Mouse (Mus musculus) liver, embryonic 14.5 days (tissue): ENCODE results near the gene Vamp9. TPM values are rescaled to one million over a fixed set of nuclear protein-coding genes. Genes with fewer than 3 reads are reported as not detected.

ENCODE experiments used
- ATAC-seq: fragments of 200-750 bp; cut with Nextera tagmentation; 2 replicates; pipeline ENCODE4 v1.8.0; 2017; ENCODE audit warnings: moderate number of reproducible peaks, mild to moderate bottlenecking, moderate library complexity; ENCODE audit not compliant: insufficient read depth
- DNase-seq, 3 experiments: peaks; one replicate each; pipeline ENCODE4 v3.0.0-alpha.2; 2012 to 2013; ENCODE audit warnings: low read depth in 3 of 3, low spot score in 3 of 3
- H3K27ac ChIP-seq: fragments of 300-500 bp; sonication (generic); 2 replicates; pipeline ENCODE4 v1.5.1; 2014; ENCODE audit warnings: moderate library complexity, mild to moderate bottlenecking, control low read depth, inconsistent platforms
- H3K27me3 ChIP-seq: fragments of 300-500 bp; sonication (generic); 2 replicates; pipeline ENCODE4 v1.6.1; 2014; ENCODE audit warnings: mild to moderate bottlenecking, low read length, moderate library complexity; ENCODE audit not compliant: control insufficient read depth, insufficient read depth
- H3K36me3 ChIP-seq: fragments of 300-500 bp; sonication (generic); replicated peaks from 2 replicates; pipeline ENCODE4 v1.6.1; 2014; ENCODE audit warnings: low read depth; ENCODE audit not compliant: control insufficient read depth, insufficient read depth
- H3K4me1 ChIP-seq, 2 experiments: fragments of 200-500 bp in 1 of 2; fragments of 300-500 bp in 1 of 2; sonication (generic) in 1 of 2; replicated peaks; 2 replicates each; pipeline ENCODE4 v1.6.1; 2012 to 2014; ENCODE audit warnings: antibody characterized with exemption in 1 of 2, inconsistent platforms in 1 of 2, low read length in 1 of 2; ENCODE audit not compliant: control insufficient read depth in 2 of 2, insufficient read depth in 2 of 2
- H3K4me2 ChIP-seq: fragments of 300-500 bp; sonication (generic); 2 replicates; pipeline ENCODE4 v1.6.1; 2014; ENCODE audit warnings: low read depth, mild to moderate bottlenecking, control low read depth, moderate library complexity
- H3K4me3 ChIP-seq, 2 experiments: fragments of 200-500 bp in 1 of 2; fragments of 300-500 bp in 1 of 2; sonication (generic) in 1 of 2; 2 replicates each; pipeline ENCODE4 v1.5.1; 2012 to 2014; ENCODE audit warnings: low read depth in 2 of 2, low read length in 2 of 2, mild to moderate bottlenecking in 2 of 2, control low read depth in 1 of 2, inconsistent platforms in 1 of 2, moderate library complexity in 1 of 2; ENCODE audit not compliant: insufficient read depth in 1 of 2
- H3K9ac ChIP-seq: fragments of 300-500 bp; sonication (generic); replicated peaks from 2 replicates; pipeline ENCODE4 v1.6.1; 2014; ENCODE audit warnings: mild to moderate bottlenecking, control low read depth, moderate library complexity
- H3K9me3 ChIP-seq: fragments of 300-500 bp; sonication (generic); 2 replicates; pipeline ENCODE4 v1.6.1; 2016; ENCODE audit warnings: low read length, mixed read lengths; ENCODE audit not compliant: control insufficient read depth
- CTCF ChIP-seq: IDR thresholded peaks from 2 replicates; pipeline ENCODE4 v1.5.1; 2016; ENCODE audit warnings: antibody characterized with exemption, low read depth, control low read depth
- EP300 ChIP-seq: IDR thresholded peaks from 2 replicates; pipeline ENCODE4 v1.6.1; 2016; ENCODE audit warnings: antibody characterized with exemption, low read depth
- WGBS: fragments of 180-500 bp; shearing (Covaris S2); extraction: QIAGEN DNeasy Blood & Tissue Kit; methylation state at CpG from one replicate; pipeline ENCODE4 v1.1.7; 2014; ENCODE audit not compliant: insufficient replicate concordance; 5-methylcytosine and 5-hydroxymethylcytosine counted together
- polyA plus RNA-seq, 2 experiments: library from polyadenylated mRNA; depleted of rRNA in 1 of 2; stranded (reverse) in 1 of 2; unstranded in 1 of 2; fragments of >200 nt; fragmentation: Nextera tagmentation in 1 of 2; extraction: Ambion mirVana in 1 of 2; gene quantifications; 2 replicates each; pipeline versions ENCODE4 v1.2.1 to v1.2.3; 2012 to 2014

Vamp9 gene
- polyA plus RNA-seq, 2 experiments, result not detected

DNA sequence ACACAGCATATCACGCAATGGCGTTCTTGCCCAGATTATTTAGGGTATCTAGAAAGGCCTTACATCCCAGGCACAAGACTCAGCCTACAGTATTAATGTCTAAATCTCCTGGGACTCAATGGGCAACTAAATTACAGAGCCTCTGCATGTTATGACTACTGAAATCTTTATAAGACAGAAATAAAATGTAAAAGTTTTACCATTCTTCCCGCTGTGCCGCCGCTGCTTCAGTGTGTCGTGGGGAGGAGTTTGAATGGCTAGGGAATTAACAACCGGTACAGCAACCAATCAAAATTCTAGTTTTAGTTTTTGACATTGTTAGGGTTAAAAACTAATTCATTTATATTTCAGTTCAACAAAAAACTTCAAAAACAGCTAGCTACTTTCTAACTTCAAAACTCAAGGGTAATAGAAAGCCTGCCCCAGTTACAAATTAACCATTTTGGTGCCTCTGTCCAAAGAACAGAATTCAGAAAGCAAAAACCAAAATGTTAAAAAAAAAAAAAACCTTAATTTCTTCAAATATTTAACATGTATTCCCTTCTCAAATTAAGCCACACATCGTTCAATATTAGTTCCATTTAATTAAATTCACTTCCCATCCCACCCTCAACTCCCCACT is 70.4 kb downstream of the Vamp9 start:
- WGBS, result 11% methylated on average over 8 of the region's 8 CpGs
- no peak for TF ChIP-seq EP300
- TF ChIP-seq CTCF, result no peak
- peak overlapping the region; percentile 76 to 99 for H3K4me3 ChIP-seq
- H3K4me1 ChIP-seq, result peaks cover 11 to 13% of the 10 kb centered on the region in 2 experiments
- H3K4me2 ChIP-seq, result peak overlapping the region; percentile 88
- peak overlapping the region; percentile 98 for H3K9ac ChIP-seq
- ATAC-seq, result no peak
- DNase-seq, result no peak
- peaks cover 19% of the 10 kb centered on the region for H3K36me3 ChIP-seq
- no peaks in the 10 kb centered on the region for H3K27me3 ChIP-seq
- H3K27ac ChIP-seq, result peak overlapping the region; percentile 84; the same call in 1 of the 2 replicates
- H3K9me3 ChIP-seq, result no peaks in the 10 kb centered on the region

DNA sequence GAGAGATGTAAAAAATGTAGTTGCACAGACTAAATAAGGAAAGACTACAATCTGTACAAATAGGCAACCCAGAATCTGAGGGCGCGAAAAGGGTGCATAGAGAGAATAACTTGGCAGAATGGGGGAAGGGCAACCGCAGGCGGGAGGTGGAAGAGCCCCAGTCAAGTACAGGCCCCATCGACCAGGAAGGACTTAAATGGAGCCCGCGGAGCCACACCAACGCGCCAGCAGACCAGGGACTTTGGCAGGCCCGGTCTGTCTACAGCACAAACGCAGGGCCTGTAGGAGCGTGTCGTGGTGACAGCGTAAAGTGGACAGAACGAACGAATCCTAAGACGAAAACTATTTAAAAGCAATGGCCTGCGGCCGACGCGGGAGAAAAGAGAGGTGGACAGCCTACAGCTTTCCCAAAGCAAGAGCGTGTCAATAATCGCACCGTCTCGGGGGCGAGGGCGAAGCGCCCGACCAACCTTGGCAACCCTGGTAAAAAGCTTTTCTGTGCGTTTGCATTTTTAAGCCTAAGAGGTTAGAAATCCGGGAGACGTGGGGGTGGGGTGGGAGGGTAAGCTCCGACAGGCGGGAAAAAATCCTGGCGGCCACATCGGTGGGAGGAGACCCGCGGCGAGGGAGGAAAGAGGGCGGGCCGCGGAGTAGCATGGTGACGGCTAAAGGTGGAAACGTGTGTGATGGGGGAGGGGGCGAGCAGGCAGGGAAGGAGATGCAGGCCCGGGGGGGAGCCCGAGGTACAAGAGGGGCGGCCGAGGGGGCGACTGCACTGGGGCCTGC is 71.7 kb downstream of the Vamp9 start:
- peak overlapping the region; percentile 98 for H3K9ac ChIP-seq
- no peaks in the 10 kb centered on the region for H3K9me3 ChIP-seq
- H3K4me1 ChIP-seq, result peaks cover 11 to 13% of the 10 kb centered on the region in 2 experiments
- peaks cover 15% of the 10 kb centered on the region for H3K36me3 ChIP-seq
- TF ChIP-seq CTCF (no peak), EP300 (0 out of 2 replicates have a peak, but pooled peaks have one; percentile 10)
- H3K4me3 ChIP-seq, result peak overlapping the region; percentile 76 to 99
- DNase-seq (peak; percentile 56 to 62 (median 60)), ATAC-seq (peak; percentile 33; the same call in 1 of the 2 replicates)
- no peaks in the 10 kb centered on the region for H3K27me3 ChIP-seq
- peak overlapping the region; percentile 84 for H3K27ac ChIP-seq
- under 1% methylated on average over 49 of the region's 50 CpGs for WGBS
- peak overlapping the region; percentile 88 for H3K4me2 ChIP-seq

DNA sequence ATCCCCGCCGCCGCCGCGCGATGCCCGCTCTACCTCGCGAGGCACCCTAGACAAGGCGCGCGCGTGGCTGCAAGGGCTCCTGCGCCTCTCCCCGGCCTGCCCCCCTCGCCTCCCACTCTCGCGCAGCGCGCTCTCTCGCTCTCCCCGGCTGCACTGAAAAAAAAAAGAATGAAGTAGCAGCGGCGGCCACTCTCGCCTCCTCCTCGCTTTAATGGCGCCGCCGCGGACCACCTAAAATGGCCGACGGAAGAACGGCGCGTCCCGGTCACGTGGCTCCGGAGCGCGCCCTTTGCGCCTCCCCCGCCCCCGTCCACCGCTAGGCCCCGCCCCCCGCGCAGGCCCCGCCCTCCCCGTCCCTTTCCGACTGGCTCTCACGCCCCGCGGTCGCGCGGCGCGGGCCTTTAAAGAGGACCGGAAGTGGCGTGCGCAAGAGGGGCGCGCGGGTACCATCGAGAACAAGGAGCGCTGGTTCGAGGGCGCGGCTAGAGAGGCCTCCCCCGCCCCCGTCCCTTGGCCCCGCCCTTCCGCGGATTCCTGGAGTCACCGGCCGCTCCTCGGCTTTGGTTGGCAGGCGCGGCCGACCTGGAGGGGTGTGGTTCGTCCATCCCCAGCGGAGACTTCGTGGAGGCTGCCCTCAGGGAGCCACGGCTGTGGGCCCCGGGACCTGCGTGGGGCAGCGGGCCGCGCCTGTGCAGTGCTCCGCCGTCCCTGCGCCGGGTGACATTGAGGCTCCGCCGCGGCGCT is 72.8 kb downstream of the Vamp9 start, which contains the start of the genes Hnrnpd and 4930524J08Rik:
Hnrnpd (minus strand) TSS at position 240 of the 744 bp plus-strand sequence.
4930524J08Rik (plus strand) TSS at position 363 of the 744 bp plus-strand sequence.
- 1% methylated on average over 80 of the region's 97 CpGs for WGBS

DNA sequence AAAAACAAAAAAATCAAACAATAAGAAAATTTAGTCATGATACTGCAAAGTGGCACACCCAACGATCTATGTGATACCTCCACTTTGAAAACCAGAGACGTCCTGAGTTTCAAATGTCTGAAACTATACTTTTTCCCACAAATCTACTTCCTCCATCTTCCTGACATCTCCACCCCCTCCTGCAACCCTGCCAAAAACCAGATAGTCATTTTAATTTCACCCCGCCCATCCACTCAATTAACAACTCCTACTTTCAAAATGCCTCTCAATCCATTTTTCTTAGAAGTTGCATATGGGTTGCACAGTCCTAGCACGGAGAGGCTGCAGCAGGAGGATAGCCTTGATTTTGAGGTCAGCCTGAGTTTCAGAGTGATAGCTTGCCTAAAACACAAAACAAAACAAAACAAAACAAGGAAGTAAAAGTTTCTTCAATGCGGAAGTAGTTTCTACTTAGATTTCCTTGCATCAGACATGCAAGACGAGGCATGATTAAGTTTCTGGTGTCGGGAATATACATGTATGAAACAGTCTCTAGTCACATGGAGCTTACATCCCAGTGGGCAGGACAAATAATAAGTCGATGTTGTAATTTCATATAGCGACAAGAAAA is 77.5 kb downstream of the Vamp9 start:
- no peak overlapping the region for H3K27ac ChIP-seq
- no peak for ATAC-seq
- no peak overlapping the region for H3K4me3 ChIP-seq
- 0 out of 2 replicates have a peak overlapping the region, but pooled peaks have one; percentile 8 for H3K4me2 ChIP-seq
- WGBS, result 55% methylated on average over 9 of the region's 9 CpGs
- DNase-seq, result no peak
- no peaks in the 10 kb centered on the region for H3K27me3 ChIP-seq
- H3K9me3 ChIP-seq, result no peaks in the 10 kb centered on the region
- no peaks in the 10 kb centered on the region for H3K36me3 ChIP-seq
- no peak overlapping the region for H3K9ac ChIP-seq
- peaks cover 8 to 9% of the 10 kb centered on the region in 2 experiments for H3K4me1 ChIP-seq
- TF ChIP-seq CTCF (no peak), EP300 (no peak)

More for the DNA sequence above, 72.8 kb downstream of the Vamp9 start, which contains the start of the genes Hnrnpd and 4930524J08Rik:
- no peaks in the 10 kb centered on the region for H3K9me3 ChIP-seq
- H3K9ac ChIP-seq, result peak within 1 kb of the TSS; percentile 98
- DNase-seq, result peak; percentile 94 to 96 (median 95)
- H3K4me1 ChIP-seq, result peaks cover 15 to 16% of the 10 kb centered on the region in 2 experiments
- peaks cover 10% of the 10 kb centered on the region for H3K36me3 ChIP-seq
- H3K27ac ChIP-seq, result peak within 1 kb of the TSS; percentile 84
- no peaks in the 10 kb centered on the region for H3K27me3 ChIP-seq
- ATAC-seq, result peak; percentile 94
- TF ChIP-seq EP300, result no peak
- TF ChIP-seq CTCF, result no peak
- H3K4me2 ChIP-seq, result peak within 1 kb of the TSS; percentile 88
- peak within 1 kb of the TSS; percentile 76 to 99 for H3K4me3 ChIP-seq
